Mouse (Mus musculus) myocyte (in vitro differentiated cells): Measurements from ENCODE around the gene Smarca4.

Source experiments
- MAX ChIP-seq: IDR thresholded peaks from one replicate; pipeline ENCODE4 v1.6.1; 2011; ENCODE audit warnings: low read depth, mild to moderate bottlenecking, control low read depth
- POLR2A ChIP-seq: IDR thresholded peaks from one replicate; pipeline ENCODE4 v1.6.1; 2011; ENCODE audit warnings: low read depth, mild to moderate bottlenecking, control low read depth, moderate library complexity; ENCODE audit not compliant: insufficient read length

- TF ChIP-seq POLR2A = no peak
- TF ChIP-seq MAX = no peak
Measured at GRCm38 (mm10) chr9:21625342-21626339, 9.7 kb downstream of the Smarca4 start.
